Mouse (Mus musculus): ENCODE measurements around the gene Spdef. TPM values are rescaled to one million over a fixed set of nuclear protein-coding genes. Genes with fewer than 3 reads are reported as not detected.

The Spdef gene
- polyA plus RNA-seq, 1 experiment from 2014 or later: 0.37 TPM

GRCm38 (mm10) chr17:27721125-27721664 lies 7.6 kb downstream of the Spdef start:
- WGBS: 73% methylated on average over 9 of the region's 9 CpGs
- Histone ChIP-seq H3K4me3 (replicated peaks) (no peak overlapping the region), H3K36me3 (replicated peaks) (no peaks in the 10 kb centered on the region), H3K27ac (no peak overlapping the region), H3K9me3 (no peaks in the 10 kb centered on the region), H3K4me1 (peaks cover 36% of the 10 kb centered on the region), H3K9ac (no peak overlapping the region), H3K27me3 (peaks cover 22% of the 10 kb centered on the region), H3K4me2 (no peak overlapping the region)
- no peak for ATAC-seq (ENCODE audit: low FRiP score)

GRCm38 (mm10) chr17:27720326-27720725 lies 8.4 kb downstream of the Spdef start:
- Histone ChIP-seq H3K4me1 (peaks cover 28% of the 10 kb centered on the region), H3K27ac (no peak overlapping the region), H3K9ac (no peak overlapping the region), H3K36me3 (replicated peaks) (no peaks in the 10 kb centered on the region), H3K4me3 (replicated peaks) (no peak overlapping the region), H3K4me2 (no peak overlapping the region), H3K27me3 (peaks cover 23% of the 10 kb centered on the region), H3K9me3 (no peaks in the 10 kb centered on the region)
- no peak for ATAC-seq (ENCODE audit: low FRiP score)
- WGBS: 24% methylated on average over 9 of the region's 9 CpGs

DNA sequence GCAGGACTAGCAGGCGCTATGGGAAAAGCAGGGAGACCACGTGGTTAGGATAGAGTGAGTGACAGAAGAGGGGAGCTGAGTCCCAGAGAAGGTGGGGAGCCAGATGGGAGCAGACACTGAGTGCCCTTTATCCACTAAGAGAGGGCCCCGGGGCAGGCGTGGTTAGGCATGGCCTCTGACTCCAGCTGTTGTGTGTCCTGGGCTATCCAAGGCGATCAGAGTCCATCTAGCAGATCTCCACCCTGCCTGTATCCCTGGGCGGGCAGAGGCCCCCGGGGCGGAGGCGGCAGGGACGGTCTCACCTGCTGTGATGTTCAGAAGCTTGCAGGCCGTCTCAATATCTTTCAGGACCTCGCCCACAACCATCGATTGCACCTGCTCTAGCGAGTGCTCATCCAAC lies 9.1 kb downstream of the Spdef start:
- H3K4me2 ChIP-seq: no peak overlapping the region
- H3K4me3 ChIP-seq (replicated peaks): no peak overlapping the region
- 73% methylated on average over 14 of the region's 14 CpGs for WGBS
- H3K4me1 ChIP-seq: peaks cover 21% of the 10 kb centered on the region
- no peaks in the 10 kb centered on the region for H3K9me3 ChIP-seq
- no peak overlapping the region for H3K27ac ChIP-seq
- H3K36me3 ChIP-seq (replicated peaks): no peaks in the 10 kb centered on the region
- no peak for ATAC-seq (ENCODE audit: low FRiP score)
- no peak overlapping the region for H3K9ac ChIP-seq
- H3K27me3 ChIP-seq: peaks cover 23% of the 10 kb centered on the region

DNA sequence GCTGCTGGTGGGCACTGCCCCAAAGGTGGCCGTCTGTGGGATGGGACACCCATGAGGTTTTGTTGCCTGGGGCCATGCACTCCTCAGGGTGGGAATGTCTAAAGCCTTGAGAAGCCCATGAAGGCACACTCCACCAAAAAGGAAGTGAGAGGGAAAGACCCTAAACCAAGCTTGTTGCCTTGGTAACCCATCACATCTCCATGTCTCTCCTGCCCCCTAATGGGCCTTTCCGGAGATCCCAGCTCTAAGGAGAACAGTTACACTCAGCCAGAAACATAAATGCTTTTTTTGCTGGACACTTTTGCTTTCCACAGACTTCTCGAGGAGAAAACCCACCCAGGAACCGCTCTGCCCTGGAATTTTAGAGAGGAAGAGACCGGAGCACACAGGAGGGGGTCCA lies 10.5 kb downstream of the Spdef start:
- WGBS: 62% methylated on average over 5 of the region's 5 CpGs
- no peak overlapping the region for H3K27ac ChIP-seq
- H3K4me2 ChIP-seq: no peak overlapping the region
- no peak overlapping the region for H3K9ac ChIP-seq
- peaks cover 25% of the 10 kb centered on the region for H3K27me3 ChIP-seq
- H3K4me1 ChIP-seq: peaks cover 20% of the 10 kb centered on the region
- no peaks in the 10 kb centered on the region for H3K9me3 ChIP-seq
- ATAC-seq (ENCODE audit: low FRiP score): no peak
- no peak overlapping the region for H3K4me3 ChIP-seq (replicated peaks)
- H3K36me3 ChIP-seq (replicated peaks): no peaks in the 10 kb centered on the region

GRCm38 (mm10) chr17:27716804-27717203 lies 12.0 kb downstream of the Spdef start:
- Histone ChIP-seq H3K9me3 (no peaks in the 10 kb centered on the region), H3K4me1 (peaks cover 20% of the 10 kb centered on the region), H3K9ac (peak overlapping the region; percentile 8; the same call in 1 of the 2 replicates), H3K36me3 (replicated peaks) (no peaks in the 10 kb centered on the region), H3K27me3 (peaks cover 21% of the 10 kb centered on the region), H3K4me3 (replicated peaks) (peak overlapping the region; percentile 26), H3K27ac (no peak overlapping the region), H3K4me2 (peak overlapping the region; percentile 50)
- ATAC-seq (ENCODE audit: low FRiP score): peak; percentile 51; the same call in 1 of the 2 replicates
- WGBS: 2% methylated on average over 16 of the region's 16 CpGs

GRCm38 (mm10) chr17:27712832-27713231 lies 15.9 kb downstream of the Spdef start:
- WGBS: 79% methylated on average over 1 of the region's 1 CpGs
- Histone ChIP-seq H3K36me3 (replicated peaks) (no peaks in the 10 kb centered on the region), H3K27me3 (peaks cover 12% of the 10 kb centered on the region; the same call in 1 of the 2 replicates), H3K4me3 (replicated peaks) (no peak overlapping the region), H3K27ac (no peak overlapping the region), H3K4me1 (peaks cover 19% of the 10 kb centered on the region), H3K9me3 (no peaks in the 10 kb centered on the region), H3K9ac (no peak overlapping the region), H3K4me2 (no peak overlapping the region)
- ATAC-seq (ENCODE audit: low FRiP score): no peak

DNA sequence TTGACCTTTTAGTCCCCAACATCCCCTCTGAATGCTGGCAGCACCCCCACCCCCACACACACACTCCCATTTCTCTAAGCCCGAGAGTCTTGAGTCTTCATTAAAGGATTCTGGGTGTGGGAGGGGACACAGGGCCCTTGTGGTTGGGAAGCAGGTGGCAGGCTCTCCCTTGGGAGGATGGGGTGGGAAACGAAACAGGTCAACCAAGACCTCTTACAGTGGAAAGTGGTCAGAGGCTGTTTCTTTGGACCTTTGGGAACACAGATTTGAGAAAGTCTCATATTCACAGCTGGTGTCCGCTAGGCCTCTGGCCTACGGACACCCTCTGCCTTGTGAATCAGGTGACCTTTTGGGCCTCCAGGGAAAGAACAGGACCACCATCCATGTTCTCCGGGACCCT lies 19.1 kb downstream of the Spdef start:
- H3K4me3 ChIP-seq (replicated peaks): no peak overlapping the region
- H3K9me3 ChIP-seq: no peaks in the 10 kb centered on the region
- H3K27ac ChIP-seq: no peak overlapping the region
- H3K36me3 ChIP-seq (replicated peaks): no peaks in the 10 kb centered on the region
- H3K4me1 ChIP-seq: peaks cover 15% of the 10 kb centered on the region
- H3K4me2 ChIP-seq: no peak overlapping the region
- no peak for ATAC-seq (ENCODE audit: low FRiP score)
- 80% methylated on average over 5 of the region's 5 CpGs for WGBS
- peaks cover 32% of the 10 kb centered on the region for H3K27me3 ChIP-seq
- no peak overlapping the region for H3K9ac ChIP-seq

- peak overlapping the region; percentile 25 for H3K4me3 ChIP-seq (replicated peaks)
- no peaks in the 10 kb centered on the region for H3K36me3 ChIP-seq (replicated peaks)
- peaks cover 36% of the 10 kb centered on the region for H3K27me3 ChIP-seq
- 7% methylated on average over 25 of the region's 25 CpGs for WGBS
- peak overlapping the region; percentile 51 for H3K4me2 ChIP-seq
- no peak overlapping the region for H3K27ac ChIP-seq
- H3K9ac ChIP-seq: peak overlapping the region; percentile 33; the same call in 1 of the 2 replicates
- H3K4me1 ChIP-seq: peaks cover 15% of the 10 kb centered on the region
- ATAC-seq (ENCODE audit: low FRiP score): peak; percentile 90
- H3K9me3 ChIP-seq: no peaks in the 10 kb centered on the region
Measured at GRCm38 (mm10) chr17:27707954-27708661, 20.6 kb downstream of the Spdef start.

DNA sequence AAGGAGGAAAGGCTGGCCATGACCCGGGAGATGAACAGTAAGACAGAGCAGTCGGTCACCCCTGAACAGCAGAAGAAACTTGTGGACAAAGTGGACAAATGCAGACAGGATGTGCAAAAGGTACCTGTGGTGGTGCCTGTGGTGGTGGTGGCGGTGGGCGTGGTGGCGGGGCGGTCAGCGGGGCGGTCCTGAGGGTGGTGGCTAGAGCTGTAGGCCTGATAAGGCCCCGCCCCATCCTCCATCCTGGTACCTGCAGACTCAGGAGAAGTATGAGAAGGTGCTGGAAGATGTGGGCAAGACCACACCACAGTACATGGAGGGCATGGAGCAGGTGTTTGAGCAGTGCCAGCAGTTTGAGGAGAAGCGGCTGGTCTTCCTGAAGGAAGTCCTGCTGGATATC lies 23.1 kb downstream of the Spdef start:
- Histone ChIP-seq H3K27me3 (peaks cover 43% of the 10 kb centered on the region), H3K27ac (no peak overlapping the region), H3K4me3 (replicated peaks) (no peak overlapping the region), H3K36me3 (replicated peaks) (no peaks in the 10 kb centered on the region), H3K9ac (no peak overlapping the region), H3K9me3 (no peaks in the 10 kb centered on the region), H3K4me2 (no peak overlapping the region), H3K4me1 (peaks cover 27% of the 10 kb centered on the region)
- ATAC-seq (ENCODE audit: low FRiP score): no peak
- WGBS: 29% methylated on average over 9 of the region's 10 CpGs

- Histone ChIP-seq H3K4me1 (peaks cover 27% of the 10 kb centered on the region), H3K27me3 (peaks cover 43% of the 10 kb centered on the region), H3K36me3 (replicated peaks) (no peaks in the 10 kb centered on the region), H3K9ac (no peak overlapping the region), H3K4me2 (no peak overlapping the region), H3K4me3 (replicated peaks) (no peak overlapping the region), H3K9me3 (no peaks in the 10 kb centered on the region), H3K27ac (no peak overlapping the region)
- 69% methylated on average over 5 of the region's 5 CpGs for WGBS
- ATAC-seq (ENCODE audit: low FRiP score): no peak
Measured at GRCm38 (mm10) chr17:27703961-27704621, 24.7 kb downstream of the Spdef start.

GRCm38 (mm10) chr17:27702518-27702917 lies 26.2 kb downstream of the Spdef start:
- 0 out of 2 replicates have a peak, but pooled peaks have one; percentile 57 for ATAC-seq (ENCODE audit: low FRiP score)
- H3K9me3 ChIP-seq: no peaks in the 10 kb centered on the region
- H3K27ac ChIP-seq: no peak overlapping the region
- no peak overlapping the region for H3K9ac ChIP-seq
- H3K4me3 ChIP-seq (replicated peaks): peak overlapping the region; percentile 32
- WGBS: 2% methylated on average over 33 of the region's 34 CpGs
- H3K4me1 ChIP-seq: peaks cover 15% of the 10 kb centered on the region
- H3K36me3 ChIP-seq (replicated peaks): no peaks in the 10 kb centered on the region
- peaks cover 41% of the 10 kb centered on the region for H3K27me3 ChIP-seq
- peak overlapping the region; percentile 55 for H3K4me2 ChIP-seq

DNA sequence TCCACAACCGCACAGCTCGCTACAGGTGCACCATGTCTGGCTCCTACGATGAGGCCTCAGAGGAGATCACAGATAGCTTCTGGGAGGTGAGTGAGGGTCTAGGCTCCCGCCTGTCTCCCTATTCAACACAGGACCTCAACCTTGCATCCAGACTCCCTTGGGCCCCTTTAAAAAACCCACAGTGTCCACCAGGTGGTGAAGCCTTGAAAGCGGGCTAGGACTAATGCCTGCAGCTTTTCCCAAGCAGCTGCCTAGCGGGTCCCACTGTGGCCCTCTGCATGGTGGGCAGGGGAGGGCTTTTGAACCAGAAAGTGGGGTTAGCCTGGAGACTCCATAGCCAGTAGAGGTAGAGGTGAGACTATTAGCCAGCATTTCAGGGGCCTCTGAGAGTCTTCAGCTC lies 26.9 kb downstream of the Spdef start:
- peaks cover 12% of the 10 kb centered on the region for H3K4me1 ChIP-seq
- no peak overlapping the region for H3K27ac ChIP-seq
- H3K4me2 ChIP-seq: no peak overlapping the region
- no peak for ATAC-seq (ENCODE audit: low FRiP score)
- WGBS: 72% methylated on average over 6 of the region's 6 CpGs
- no peak overlapping the region for H3K9ac ChIP-seq
- no peaks in the 10 kb centered on the region for H3K36me3 ChIP-seq (replicated peaks)
- peaks cover 35% of the 10 kb centered on the region for H3K27me3 ChIP-seq
- H3K9me3 ChIP-seq: no peaks in the 10 kb centered on the region
- no peak overlapping the region for H3K4me3 ChIP-seq (replicated peaks)
